Mouse (Mus musculus) B cell, adult 67 days (primary cell): ENCODE measurements around the gene Olfr111. TPM values are rescaled to one million over a fixed set of nuclear protein-coding genes. Genes with fewer than 3 reads are reported as not detected.

ENCODE experiments used
- total RNA-seq, 2 experiments: library from RNA; stranded (reverse); gene quantifications; 4 replicates each; pipeline ENCODE4 v1.2.4; 2023

Olfr111 gene
- not detected for total RNA-seq

DNA sequence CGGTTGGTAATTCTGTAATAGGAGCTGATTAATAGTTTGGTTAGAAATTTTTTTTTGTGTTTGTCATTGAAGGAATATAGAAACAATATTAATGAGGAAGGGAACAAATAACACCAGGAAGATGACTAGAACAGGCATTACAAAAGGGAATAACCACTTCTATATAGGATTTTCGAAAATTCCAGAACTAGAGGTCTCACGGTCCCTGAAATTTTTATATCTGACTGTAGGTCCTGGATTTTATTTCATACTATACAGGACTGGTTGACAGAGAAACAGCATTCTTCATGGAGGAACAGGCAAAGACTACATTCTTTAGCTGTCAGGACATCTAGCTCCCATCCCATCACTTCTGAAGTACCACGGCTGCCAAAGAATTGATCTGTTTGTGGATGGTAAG is at the start of gene Olfr111:
Olfr111 (plus strand) TSS at position 301 of the 400 bp plus-strand sequence.

DNA sequence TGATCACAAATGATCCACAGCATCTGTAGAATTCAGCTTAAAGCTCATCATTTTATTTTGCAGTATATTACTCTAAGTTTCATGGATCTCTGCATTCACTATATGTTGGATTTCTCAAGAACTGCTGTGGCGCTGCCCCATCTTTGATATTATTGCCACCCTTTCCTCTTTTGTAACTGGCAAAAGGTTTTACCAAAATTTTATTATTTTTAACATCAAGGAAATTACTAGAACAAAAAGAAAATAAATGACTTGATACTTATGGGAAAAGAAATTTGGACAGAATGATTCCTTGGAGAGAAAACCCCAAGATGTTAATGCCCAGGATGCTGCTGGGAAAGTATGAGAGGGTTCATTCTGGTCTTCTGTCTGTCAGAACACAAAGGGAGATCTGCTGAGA is 49.2 kb upstream of the Olfr111 start, which contains the start of gene Olfr109:
Olfr109 (plus strand) TSS at position 301 of the 400 bp plus-strand sequence.

DNA sequence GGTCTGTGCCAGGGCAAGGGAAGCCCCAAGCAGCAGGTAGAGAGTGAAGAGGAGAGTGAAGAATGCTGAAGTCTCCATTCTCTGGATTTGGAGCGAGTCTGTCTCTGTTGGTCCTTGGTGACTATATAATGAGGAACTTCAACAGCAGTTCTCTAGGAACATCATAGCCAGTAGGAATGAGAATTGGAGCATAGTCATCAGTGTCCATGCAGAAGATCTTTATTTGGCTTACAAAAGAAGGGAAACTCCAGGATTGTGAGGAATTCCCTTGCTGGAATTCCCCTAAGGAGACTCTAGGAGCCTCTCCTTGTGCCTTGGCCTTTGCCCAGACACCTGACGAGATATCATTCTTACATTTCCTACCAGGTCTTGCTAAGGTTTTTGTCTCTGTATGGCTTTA is 24.4 kb upstream of the Olfr111 start, which contains the start of gene H2-M2:
H2-M2 (minus strand) TSS at position 101 of the 400 bp plus-strand sequence.

DNA sequence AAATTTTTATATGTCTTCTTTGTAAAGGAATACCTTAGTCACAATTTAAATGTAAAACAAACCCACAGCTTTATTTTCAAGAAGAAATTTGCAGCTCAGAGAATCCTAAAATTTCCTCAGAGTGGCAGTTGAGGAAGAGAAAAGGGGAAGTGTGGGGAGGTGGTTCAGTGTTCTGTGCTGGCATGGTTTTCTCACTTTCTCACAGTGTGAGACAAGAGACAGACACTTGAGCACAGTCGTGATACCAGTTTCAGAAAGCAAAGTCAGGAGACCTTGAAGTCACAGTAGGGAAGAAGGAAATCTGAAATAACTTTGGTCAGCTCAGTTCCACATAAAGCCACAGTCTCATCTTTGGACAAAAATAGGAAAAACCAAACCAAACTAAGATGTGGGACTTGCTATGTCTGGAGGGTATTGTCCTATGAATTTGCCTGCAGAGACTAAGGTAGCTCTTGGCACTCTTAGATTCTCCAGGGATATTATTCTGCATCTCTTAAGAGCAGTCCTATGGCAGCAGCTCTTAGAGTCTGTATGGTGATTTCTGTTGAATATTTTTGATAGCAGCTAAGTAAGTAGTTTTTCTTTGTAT is 15.8 kb upstream of the Olfr111 start, which contains the start of gene Olfr110:
Olfr110 (plus strand) TSS at position 539 of the 589 bp plus-strand sequence.

DNA sequence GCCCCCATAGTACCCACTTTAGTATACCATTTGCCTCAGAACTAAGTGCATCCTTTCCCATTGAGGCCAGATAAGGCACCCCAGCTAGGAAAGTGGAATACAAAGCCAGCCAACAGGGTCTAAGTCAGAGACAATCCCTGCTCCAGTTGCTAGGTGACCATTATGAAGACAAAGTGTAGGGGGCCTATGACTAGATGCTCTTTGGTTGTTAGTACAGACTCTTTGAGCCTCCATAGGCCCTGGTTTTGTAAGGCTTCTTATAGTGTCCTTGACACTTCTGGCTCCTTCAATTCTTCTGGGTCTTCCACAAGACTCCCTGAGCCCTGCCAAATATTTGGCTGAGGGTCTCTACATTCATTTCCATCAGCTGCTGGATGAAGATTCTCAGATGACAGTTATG is 61.5 kb downstream of the Olfr111 start, which contains the start of gene Olfr112:
Olfr112 (minus strand) TSS at position 101 of the 400 bp plus-strand sequence.

DNA sequence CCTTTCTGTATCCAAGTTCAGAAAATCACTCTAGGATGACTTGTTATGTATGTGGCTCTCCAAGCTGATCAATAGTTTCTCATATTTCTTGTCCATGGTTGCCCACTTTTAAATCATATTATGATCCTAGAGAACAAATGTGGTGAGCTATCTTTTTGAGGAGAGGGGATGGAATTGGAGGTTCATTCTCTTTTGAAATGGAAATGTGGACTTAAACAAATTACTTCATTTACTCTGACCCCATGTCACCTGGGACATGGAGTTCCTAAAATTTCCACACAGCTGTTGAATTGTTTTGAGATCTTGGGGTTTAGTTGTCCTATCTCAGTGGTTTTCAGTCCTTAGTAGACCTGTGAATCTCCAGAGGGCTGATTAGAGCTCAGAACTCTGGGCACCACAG is 69.7 kb downstream of the Olfr111 start, which contains the start of gene Olfr113:
Olfr113 (minus strand) TSS at position 101 of the 400 bp plus-strand sequence.

Other genes with a start within 250 kb of the Olfr111 start
- gene Olfr98, start 244.3 kb upstream of the Olfr111 start, total RNA-seq = not detected
- gene H2-M3, start 237.8 kb upstream of the Olfr111 start, total RNA-seq = 10 to 100 TPM; 49.0 to 49.1 TPM
- gene Olfr99, start 224.6 kb upstream of the Olfr111 start, total RNA-seq = not detected
- gene Olfr101, start 203.7 kb upstream of the Olfr111 start, total RNA-seq = not detected
- not detected for gene Olfr102, start 191.0 kb upstream of the Olfr111 start, total RNA-seq
- gene Olfr103, start 168.3 kb upstream of the Olfr111 start, total RNA-seq = not detected
- not detected for gene Olfr104-ps, start 148.4 kb upstream of the Olfr111 start, total RNA-seq
- gene Olfr105-ps, start 129.0 kb upstream of the Olfr111 start, total RNA-seq = not detected
- not detected for gene Olfr106-ps, start 117.6 kb upstream of the Olfr111 start, total RNA-seq
- not detected for gene Olfr107, start 108.8 kb upstream of the Olfr111 start, total RNA-seq
- gene Olfr108, start 62.5 kb upstream of the Olfr111 start, total RNA-seq = not detected
- not detected for gene Olfr109, start 49.1 kb upstream of the Olfr111 start, total RNA-seq
- gene H2-M2, start 24.5 kb upstream of the Olfr111 start, total RNA-seq = not detected
- gene Olfr110, start 15.6 kb upstream of the Olfr111 start, total RNA-seq = not detected
- gene Olfr112, start 61.4 kb downstream of the Olfr111 start, total RNA-seq = not detected
- not detected for gene Olfr113, start 69.6 kb downstream of the Olfr111 start, total RNA-seq
- gene Olfr114, start 84.7 kb downstream of the Olfr111 start, total RNA-seq = not detected
- gene Olfr115, start 119.1 kb downstream of the Olfr111 start, total RNA-seq = not detected
- gene Olfr116, start 119.2 kb downstream of the Olfr111 start, total RNA-seq = not detected
- not detected for gene Olfr117, start 155.8 kb downstream of the Olfr111 start, total RNA-seq
- gene Olfr118, start 159.0 kb downstream of the Olfr111 start, total RNA-seq = not detected
- not detected for gene Olfr119, start 188.5 kb downstream of the Olfr111 start, total RNA-seq
- not detected for gene Olfr120, start 213.8 kb downstream of the Olfr111 start, total RNA-seq
- gene Olfr121, start 240.8 kb downstream of the Olfr111 start, total RNA-seq = not detected